Mouse (Mus musculus): ENCODE results near the gene Wnt11. TPM values are rescaled to one million over a fixed set of nuclear protein-coding genes. Genes with fewer than 3 reads are reported as not detected.
A peak's percentile ranks its signal among the peaks of the same experiment; 100 is the strongest.

The Wnt11 gene
- polyA plus RNA-seq, 1 experiment, result not detected

DNA sequence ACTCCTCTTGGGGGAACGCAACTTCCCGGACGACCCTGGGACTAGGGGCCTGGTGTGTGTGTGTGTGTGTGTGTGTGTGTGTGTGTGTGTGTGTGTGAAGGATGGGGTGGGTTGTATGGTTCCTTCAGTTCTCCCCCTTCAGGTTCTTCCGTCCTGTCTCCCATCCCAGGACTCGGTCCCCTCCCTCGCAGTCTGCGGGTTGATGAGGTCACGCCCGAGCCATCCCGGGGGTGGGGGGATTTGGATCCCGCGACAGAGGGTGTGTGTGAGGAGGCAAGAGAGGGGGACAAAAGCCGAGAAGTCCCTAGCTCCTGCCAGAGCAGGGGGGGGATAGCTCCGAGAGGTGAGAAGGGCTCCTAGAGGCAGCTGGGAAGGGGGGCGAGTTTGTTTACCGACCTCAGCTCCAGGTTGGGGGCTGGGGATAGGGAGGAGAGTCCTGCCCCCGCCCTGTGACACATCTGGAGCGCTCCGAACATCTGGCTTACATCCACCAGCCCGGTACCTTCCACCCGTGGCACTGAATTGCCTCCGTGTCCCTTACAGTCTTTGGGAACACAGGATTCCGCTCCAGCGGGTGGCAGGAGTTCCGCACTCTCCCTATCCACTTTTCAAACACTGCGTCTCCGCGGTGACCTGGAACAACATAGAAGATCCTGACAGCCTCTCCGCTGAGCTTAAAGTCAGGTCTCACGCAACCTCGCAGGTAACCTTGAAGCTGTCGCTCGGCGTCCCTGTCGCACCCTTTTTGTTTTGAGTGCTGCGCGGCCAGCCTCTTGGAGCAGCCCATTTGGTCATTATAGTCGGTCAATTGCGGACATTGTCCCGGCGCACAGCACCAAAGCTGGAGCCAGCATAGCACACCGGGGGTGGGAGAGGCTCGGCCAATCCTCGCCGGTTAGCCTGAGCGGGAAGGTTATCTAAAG is 868 bp downstream of the Wnt11 start:
- Histone ChIP-seq H3K36me3 (ENCODE audit: control insufficient read depth, insufficient read depth, low read length, poor library complexity, severe bottlenecking) (no peaks in the 10 kb centered on the region), H3K4me3 (ENCODE audit: low read depth, low read length) (peak overlapping the region; percentile 50), H3K9me3 (replicated peaks; ENCODE audit: control insufficient read depth, insufficient read depth, low read length, poor library complexity, severe bottlenecking) (no peaks in the 10 kb centered on the region), H3K27ac (ENCODE audit: insufficient read depth, low read length) (no peak overlapping the region), H3K27me3 (ENCODE audit: control insufficient read depth, insufficient read depth, low read length, poor library complexity, severe bottlenecking) (peaks cover 19% of the 10 kb centered on the region), H3K9ac (ENCODE audit: low read depth, poor library complexity, severe bottlenecking) (0 out of 2 replicates have a peak overlapping the region, but pooled peaks have one; percentile 13), H3K4me1 (ENCODE audit: control insufficient read depth, insufficient read depth, low read length) (no peaks in the 10 kb centered on the region)
- no peak for TF ChIP-seq CTCF (IDR thresholded peaks at IDR 0.05; ENCODE audit: low read depth, low read length)
- TF ChIP-seq EP300 (IDR thresholded peaks at IDR 0.05; ENCODE audit: insufficient read depth, low read depth, low read length), result no peak
- TF ChIP-seq POLR2A (IDR thresholded peaks at IDR 0.05; ENCODE audit: insufficient read depth, low read length), result no peak

DNA sequence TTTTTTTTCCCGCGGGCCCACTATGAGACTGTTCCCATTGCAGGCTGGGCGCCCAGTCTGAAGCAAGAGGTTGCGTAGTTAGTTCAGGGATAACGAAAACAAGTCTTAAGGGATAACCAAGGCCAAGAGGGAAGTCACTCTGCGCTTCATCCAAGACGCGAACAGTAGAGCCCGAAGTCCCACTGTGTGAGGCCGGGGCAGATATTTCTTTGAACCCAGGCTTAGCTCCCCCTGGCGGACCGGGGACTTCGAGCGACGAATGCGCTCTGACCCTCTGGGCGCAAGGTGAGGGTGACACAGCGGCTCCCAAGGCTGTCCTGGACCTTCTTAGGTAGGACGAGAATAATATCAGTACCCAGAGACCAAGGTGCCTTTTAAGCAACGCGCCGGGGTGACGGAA is 1.7 kb downstream of the Wnt11 start:
- no peaks in the 10 kb centered on the region for H3K9me3 ChIP-seq (replicated peaks; ENCODE audit: control insufficient read depth, insufficient read depth, low read length, poor library complexity, severe bottlenecking)
- no peaks in the 10 kb centered on the region for H3K36me3 ChIP-seq (ENCODE audit: control insufficient read depth, insufficient read depth, low read length, poor library complexity, severe bottlenecking)
- H3K27me3 ChIP-seq (ENCODE audit: control insufficient read depth, insufficient read depth, low read length, poor library complexity, severe bottlenecking), result peaks cover 19% of the 10 kb centered on the region
- no peak overlapping the region for H3K9ac ChIP-seq (ENCODE audit: low read depth, poor library complexity, severe bottlenecking)
- H3K4me1 ChIP-seq (ENCODE audit: control insufficient read depth, insufficient read depth, low read length), result no peaks in the 10 kb centered on the region
- peak overlapping the region; percentile 50 for H3K4me3 ChIP-seq (ENCODE audit: low read depth, low read length)
- TF ChIP-seq POLR2A (IDR thresholded peaks at IDR 0.05; ENCODE audit: insufficient read depth, low read length) (no peak), CTCF (IDR thresholded peaks at IDR 0.05; ENCODE audit: low read depth, low read length) (peak; percentile 63)
- no peak overlapping the region for H3K27ac ChIP-seq (ENCODE audit: insufficient read depth, low read length)

DNA sequence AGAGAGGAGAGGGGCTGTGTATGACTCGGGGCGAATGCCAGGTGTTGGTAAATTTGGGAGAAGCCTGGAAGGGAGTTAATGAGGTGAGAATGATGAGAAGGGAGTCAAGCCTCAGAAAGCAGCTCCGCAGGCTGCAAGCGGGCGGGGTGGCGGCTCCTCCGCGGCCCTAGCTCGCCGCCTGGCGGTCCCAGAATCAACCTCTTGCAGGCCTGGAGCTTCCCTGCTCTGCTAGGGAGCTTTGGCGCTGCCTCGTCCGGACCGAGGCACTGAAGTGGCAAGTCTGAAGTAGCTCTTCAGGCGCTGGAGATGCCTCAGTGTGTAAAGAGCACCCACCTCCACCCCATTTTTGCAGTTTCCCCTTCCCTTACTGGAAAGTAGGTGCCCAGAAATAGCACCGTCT is 3.0 kb downstream of the Wnt11 start:
- Histone ChIP-seq H3K9ac (ENCODE audit: low read depth, poor library complexity, severe bottlenecking) (no peak overlapping the region), H3K4me1 (ENCODE audit: control insufficient read depth, insufficient read depth, low read length) (no peaks in the 10 kb centered on the region), H3K4me3 (ENCODE audit: low read depth, low read length) (0 out of 2 replicates have a peak overlapping the region, but pooled peaks have one; percentile 1), H3K27me3 (ENCODE audit: control insufficient read depth, insufficient read depth, low read length, poor library complexity, severe bottlenecking) (peaks cover 19% of the 10 kb centered on the region), H3K27ac (ENCODE audit: insufficient read depth, low read length) (no peak overlapping the region), H3K36me3 (ENCODE audit: control insufficient read depth, insufficient read depth, low read length, poor library complexity, severe bottlenecking) (no peaks in the 10 kb centered on the region), H3K9me3 (replicated peaks; ENCODE audit: control insufficient read depth, insufficient read depth, low read length, poor library complexity, severe bottlenecking) (no peaks in the 10 kb centered on the region)
- peak; percentile 62 for TF ChIP-seq CTCF (IDR thresholded peaks at IDR 0.05; ENCODE audit: low read depth, low read length)
- no peak for TF ChIP-seq EP300 (IDR thresholded peaks at IDR 0.05; ENCODE audit: insufficient read depth, low read depth, low read length)

DNA sequence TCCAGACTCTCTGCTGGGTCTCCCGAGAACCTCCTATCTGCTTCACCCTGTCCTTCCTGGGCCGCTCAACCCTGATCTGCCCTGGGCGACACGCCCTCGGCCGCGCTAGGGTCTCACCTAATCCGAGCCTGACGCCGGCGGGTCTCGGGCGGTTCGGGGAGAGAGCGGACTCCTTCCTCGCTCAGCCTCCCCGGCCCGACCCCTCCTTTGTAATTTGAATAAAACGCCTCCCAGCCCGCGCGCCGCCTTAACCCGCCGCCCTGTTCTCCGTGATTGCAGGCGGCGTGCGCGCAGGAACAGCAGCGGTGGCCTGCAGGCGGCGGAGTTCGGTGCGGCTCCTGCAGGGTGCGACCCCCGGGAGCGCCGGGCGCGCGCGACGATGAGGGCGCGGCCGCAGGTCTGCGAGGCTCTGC is 3.8 kb downstream of the Wnt11 start:
- no peak overlapping the region for H3K27ac ChIP-seq (ENCODE audit: insufficient read depth, low read length)
- peaks cover 17% of the 10 kb centered on the region for H3K27me3 ChIP-seq (ENCODE audit: control insufficient read depth, insufficient read depth, low read length, poor library complexity, severe bottlenecking)
- peak overlapping the region; percentile 7; the same call in 1 of the 2 replicates for H3K9ac ChIP-seq (ENCODE audit: low read depth, poor library complexity, severe bottlenecking)
- peak; percentile 3 for TF ChIP-seq CTCF (IDR thresholded peaks at IDR 0.05; ENCODE audit: low read depth, low read length)
- no peak for TF ChIP-seq EP300 (IDR thresholded peaks at IDR 0.05; ENCODE audit: insufficient read depth, low read depth, low read length)
- no peaks in the 10 kb centered on the region for H3K4me1 ChIP-seq (ENCODE audit: control insufficient read depth, insufficient read depth, low read length)
- H3K36me3 ChIP-seq (ENCODE audit: control insufficient read depth, insufficient read depth, low read length, poor library complexity, severe bottlenecking), result no peaks in the 10 kb centered on the region
- peak overlapping the region; percentile 40 for H3K4me3 ChIP-seq (ENCODE audit: low read depth, low read length)
- H3K9me3 ChIP-seq (replicated peaks; ENCODE audit: control insufficient read depth, insufficient read depth, low read length, poor library complexity, severe bottlenecking), result no peaks in the 10 kb centered on the region

DNA sequence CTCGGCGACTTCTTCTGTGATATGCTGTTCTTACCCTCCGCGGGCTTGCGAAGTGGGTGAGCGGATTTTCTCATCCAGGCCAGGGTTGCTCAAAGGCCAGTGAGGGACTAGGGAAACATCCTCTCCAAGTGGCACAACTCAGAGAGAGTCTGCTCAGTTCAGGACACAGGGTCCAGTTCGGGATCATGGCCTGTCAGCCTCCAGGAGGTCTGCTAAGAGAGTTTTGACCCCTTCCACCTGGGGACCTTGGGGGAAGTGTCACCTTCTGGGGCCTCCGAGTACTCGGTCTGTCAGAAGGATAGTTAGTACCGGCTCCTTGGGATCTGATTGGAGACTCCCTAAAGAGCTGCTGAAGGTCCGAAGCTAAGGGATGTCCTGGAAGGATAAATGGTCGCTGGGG is 4.4 kb downstream of the Wnt11 start:
- H3K4me3 ChIP-seq (ENCODE audit: low read depth, low read length), result peak overlapping the region; percentile 40
- H3K9ac ChIP-seq (ENCODE audit: low read depth, poor library complexity, severe bottlenecking), result peak overlapping the region; percentile 7; the same call in 1 of the 2 replicates
- H3K36me3 ChIP-seq (ENCODE audit: control insufficient read depth, insufficient read depth, low read length, poor library complexity, severe bottlenecking), result no peaks in the 10 kb centered on the region
- no peaks in the 10 kb centered on the region for H3K9me3 ChIP-seq (replicated peaks; ENCODE audit: control insufficient read depth, insufficient read depth, low read length, poor library complexity, severe bottlenecking)
- TF ChIP-seq EP300 (IDR thresholded peaks at IDR 0.05; ENCODE audit: insufficient read depth, low read depth, low read length) (no peak), POLR2A (IDR thresholded peaks at IDR 0.05; ENCODE audit: insufficient read depth, low read length) (no peak), CTCF (IDR thresholded peaks at IDR 0.05; ENCODE audit: low read depth, low read length) (no peak)
- peaks cover 17% of the 10 kb centered on the region for H3K27me3 ChIP-seq (ENCODE audit: control insufficient read depth, insufficient read depth, low read length, poor library complexity, severe bottlenecking)
- H3K27ac ChIP-seq (ENCODE audit: insufficient read depth, low read length), result no peak overlapping the region
- no peaks in the 10 kb centered on the region for H3K4me1 ChIP-seq (ENCODE audit: control insufficient read depth, insufficient read depth, low read length)

DNA sequence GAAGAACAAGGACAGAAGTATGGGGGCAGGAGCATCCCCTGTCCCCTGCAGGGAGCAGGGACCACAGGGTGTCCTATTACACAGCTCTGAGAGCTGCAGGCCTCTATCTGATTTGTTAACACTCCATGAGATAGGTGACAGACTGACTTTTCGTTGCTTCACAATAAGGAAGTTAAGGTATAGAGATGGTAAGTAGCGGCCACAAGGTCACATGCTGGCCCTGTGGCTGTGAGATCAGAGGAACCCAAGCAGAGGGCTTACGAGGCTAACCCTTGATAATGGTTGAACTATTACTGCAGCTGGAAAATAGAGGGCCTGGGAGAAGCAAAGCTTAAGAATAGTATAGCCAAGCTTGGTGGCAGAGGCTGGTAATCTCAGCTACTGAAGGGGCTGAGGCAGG is 5.9 kb downstream of the Wnt11 start:
- no peak overlapping the region for H3K27ac ChIP-seq (ENCODE audit: insufficient read depth, low read length)
- no peak overlapping the region for H3K4me3 ChIP-seq (ENCODE audit: low read depth, low read length)
- no peaks in the 10 kb centered on the region for H3K4me1 ChIP-seq (ENCODE audit: control insufficient read depth, insufficient read depth, low read length)
- no peak overlapping the region for H3K9ac ChIP-seq (ENCODE audit: low read depth, poor library complexity, severe bottlenecking)
- H3K27me3 ChIP-seq (ENCODE audit: control insufficient read depth, insufficient read depth, low read length, poor library complexity, severe bottlenecking), result peaks cover 12% of the 10 kb centered on the region
- no peaks in the 10 kb centered on the region for H3K36me3 ChIP-seq (ENCODE audit: control insufficient read depth, insufficient read depth, low read length, poor library complexity, severe bottlenecking)
- no peak for TF ChIP-seq EP300 (IDR thresholded peaks at IDR 0.05; ENCODE audit: insufficient read depth, low read depth, low read length)
- TF ChIP-seq POLR2A (IDR thresholded peaks at IDR 0.05; ENCODE audit: insufficient read depth, low read length), result no peak
- TF ChIP-seq CTCF (IDR thresholded peaks at IDR 0.05; ENCODE audit: low read depth, low read length), result no peak
- no peaks in the 10 kb centered on the region for H3K9me3 ChIP-seq (replicated peaks; ENCODE audit: control insufficient read depth, insufficient read depth, low read length, poor library complexity, severe bottlenecking)
